Mouse (Mus musculus): ENCODE data around the gene Dgke.
"Not testable (repeated sequence)": the region's sequence is repeated elsewhere in the genome, so short reads cannot be mapped to it uniquely, and the experiment has no call there.

Gene Dgke

DNA sequence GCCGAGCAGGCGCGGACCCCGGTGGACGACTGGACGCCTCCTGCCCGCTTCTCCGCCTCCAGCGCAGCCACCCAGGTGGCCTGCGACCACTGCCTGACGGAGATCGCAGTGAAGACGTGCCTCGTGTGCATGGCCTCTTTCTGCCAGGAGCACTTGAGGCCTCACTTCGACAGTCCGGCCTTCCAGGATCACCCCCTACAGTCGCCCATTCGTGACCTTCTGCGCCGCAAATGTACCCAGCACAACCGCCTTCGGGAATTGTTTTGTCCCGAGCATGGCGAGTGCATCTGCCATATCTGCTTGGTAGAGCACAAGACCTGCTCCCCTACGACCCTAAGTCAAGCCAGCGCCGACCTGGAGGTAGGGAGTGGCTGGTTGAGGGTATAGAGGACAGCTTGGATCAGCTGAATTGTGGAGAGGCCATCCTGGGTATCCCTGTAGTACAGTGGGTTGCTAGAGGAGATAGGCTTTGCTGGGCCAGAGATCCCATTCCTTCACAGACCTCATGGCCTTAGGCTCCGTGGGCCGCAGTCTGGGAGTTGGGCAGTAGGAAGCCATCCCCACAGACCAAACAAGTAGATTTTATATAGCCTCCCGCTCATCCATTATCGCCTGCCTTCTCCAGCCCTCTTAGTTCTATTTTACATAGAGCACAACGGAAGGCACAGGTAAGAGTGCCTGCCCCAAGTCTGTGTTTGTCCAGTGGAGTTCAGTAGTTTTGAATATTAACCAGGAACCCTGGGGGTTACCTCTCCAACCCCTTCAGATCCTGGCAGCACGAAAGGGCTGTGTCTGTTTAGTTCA, 66.7 kb downstream of the Dgke start:
- DNase-seq: no peak

DNA sequence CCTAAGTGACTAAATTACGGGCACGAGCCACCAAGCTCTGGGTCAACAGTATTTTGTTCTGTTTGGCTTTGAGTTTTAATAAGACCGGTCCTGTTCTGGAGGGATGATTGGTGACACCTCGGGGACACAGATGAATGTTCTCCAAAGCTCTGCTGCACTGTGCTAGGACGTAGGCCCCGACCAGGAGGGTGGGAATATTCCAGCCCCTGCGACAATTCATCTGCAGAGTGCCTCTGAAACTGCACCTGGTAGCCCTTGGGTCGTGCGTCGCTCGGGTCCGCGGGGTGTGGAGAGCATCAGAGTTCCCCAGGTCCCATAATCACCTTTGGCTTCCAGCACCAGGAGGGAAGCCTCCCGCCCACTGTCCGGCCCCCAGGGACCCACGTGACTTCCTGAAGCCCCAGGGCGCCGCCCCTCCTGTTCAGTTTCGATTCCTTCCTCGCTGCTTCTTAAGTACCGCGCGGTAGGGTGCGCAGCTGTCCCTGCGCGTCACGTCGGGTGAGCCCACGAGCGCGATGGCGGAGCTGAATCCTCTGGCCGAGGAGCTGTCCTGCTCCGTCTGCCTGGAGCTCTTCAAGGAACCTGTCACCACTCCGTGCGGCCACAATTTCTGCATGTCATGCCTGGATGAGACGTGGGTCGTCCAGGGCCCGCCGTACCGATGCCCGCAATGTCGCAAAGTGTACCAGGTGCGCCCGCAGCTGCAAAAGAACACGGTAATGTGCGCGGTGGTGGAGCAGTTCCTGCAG, 67.5 kb downstream of the Dgke start, which contains the start of gene Trim25:
TSS of gene Trim25 (plus strand) at position 403 of the 749 bp plus-strand sequence.
- DNase-seq: no peak

DNA sequence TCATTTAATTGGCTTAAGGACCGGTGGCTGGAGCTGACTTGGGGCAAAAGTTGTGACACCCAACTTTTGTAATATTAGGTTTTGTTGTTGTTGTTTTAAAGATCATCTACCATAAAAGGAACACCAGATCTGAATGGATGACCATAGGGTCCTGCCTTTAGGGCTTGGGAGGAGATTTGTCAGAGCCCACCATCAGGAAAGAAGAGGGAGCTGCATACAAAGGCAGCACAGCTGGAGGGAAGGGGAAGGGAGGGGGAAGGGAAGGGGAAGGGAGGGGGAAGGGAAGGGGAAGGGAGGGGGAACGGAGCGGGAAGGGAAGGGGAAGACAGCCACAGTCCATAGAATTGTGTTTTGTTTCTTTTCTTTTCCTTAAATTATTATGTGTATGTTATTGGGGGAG, 68.2 kb downstream of the Dgke start:
- DNase-seq: no peak

DNA sequence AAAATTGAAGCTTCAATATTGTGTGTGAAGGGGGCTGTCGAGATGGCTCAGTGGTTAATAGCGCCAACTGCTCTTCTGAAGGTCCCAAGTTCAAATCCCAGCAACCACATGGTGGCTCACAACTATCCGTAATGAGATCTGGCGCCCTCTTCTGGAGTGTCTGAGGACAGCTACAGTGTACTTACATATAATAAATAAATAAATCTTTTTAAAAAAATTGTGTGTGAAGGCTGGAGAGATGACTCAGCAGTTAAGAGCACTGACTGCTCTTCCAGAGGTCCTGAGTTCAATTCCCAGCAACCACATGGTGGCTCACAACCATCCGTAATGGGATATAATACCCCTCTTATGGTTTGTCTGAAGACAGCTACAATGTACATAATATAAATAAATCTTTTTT, 69.3 kb downstream of the Dgke start:
- DNase-seq: not testable (repeated sequence)

DNA sequence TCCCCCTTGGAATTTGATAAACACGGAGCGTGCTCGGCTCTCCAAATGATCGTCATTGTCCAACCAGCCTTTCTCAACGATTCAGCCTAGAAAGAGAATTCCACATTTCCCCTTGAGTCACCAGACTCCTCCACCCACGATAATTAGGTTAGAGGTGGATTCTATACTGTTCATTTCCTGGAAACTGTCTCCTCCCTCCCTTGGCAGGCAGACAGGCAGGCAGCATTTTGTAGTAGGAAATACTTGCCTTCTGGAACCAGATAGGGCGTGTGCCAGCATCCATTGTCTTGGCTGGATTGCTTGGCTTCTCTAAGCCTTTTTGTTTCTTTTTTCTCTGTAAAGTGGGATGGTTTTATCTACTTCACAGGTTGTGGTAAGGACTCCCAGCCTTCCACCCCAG, 70.2 kb downstream of the Dgke start:
- no peak for DNase-seq

GRCm38 (mm10) chr11:88995616-88996015, 71.0 kb downstream of the Dgke start:
- no peak for DNase-seq

GRCm38 (mm10) chr11:88994492-88994891, 72.2 kb downstream of the Dgke start:
- DNase-seq: no peak

GRCm38 (mm10) chr11:88993625-88994024, 73.0 kb downstream of the Dgke start:
- no peak for DNase-seq

- no peak for DNase-seq
These were observed 73.5 kb downstream of the Dgke start for GRCm38 (mm10) chr11:88993186-88993585.

- no peak for DNase-seq
These were observed 77.1 kb downstream of the Dgke start for GRCm38 (mm10) chr11:88989530-88989929.

GRCm38 (mm10) chr11:88988956-88989355, 77.7 kb downstream of the Dgke start:
- no peak for DNase-seq

- no peak for DNase-seq
These were observed 80.0 kb downstream of the Dgke start for GRCm38 (mm10) chr11:88986616-88987015.
